Mouse (Mus musculus): ENCODE results near the gene Gm14496. TPM values are rescaled to one million over a fixed set of nuclear protein-coding genes. Genes with fewer than 3 reads are reported as not detected.
"Not testable (repeated sequence)": the region's sequence is repeated elsewhere in the genome, so short reads cannot be mapped to it uniquely, and the experiment has no call there.

Gm14496 gene
- polyA plus RNA-seq (2016; fragmentation: Nextera tagmentation; extraction: Ambion mirVana): not detected in 2 replicates

- Histone ChIP-seq H3K4me1 (no peaks in the 10 kb centered on the region), H3K9me3 (no peaks in the 10 kb centered on the region), H3K36me3 (no peaks in the 10 kb centered on the region), H3K27ac (no peak within 1 kb of the TSS), H3K4me3 (no peak within 1 kb of the TSS), H3K27me3 (ENCODE audit: insufficient read depth, poor library complexity, severe bottlenecking) (no peaks in the 10 kb centered on the region)
- 66% methylated on average over 3 of the region's 3 CpGs for WGBS
- DNase-seq (ENCODE audit: low spot score): no peak
Observed at GRCm38 (mm10) chr2:181990829-181991228, at the start of gene Gm14496. Gene Gm14496 (plus strand): TSS chr2:181991129.

- 24% methylated on average over 21 of the region's 21 CpGs for WGBS
- not testable (repeated sequence) for DNase-seq (ENCODE audit: low spot score); H3K27me3 ChIP-seq (ENCODE audit: insufficient read depth, poor library complexity, severe bottlenecking); H3K27ac ChIP-seq; H3K4me1 ChIP-seq; H3K36me3 ChIP-seq; H3K9me3 ChIP-seq
- peak overlapping the region; percentile 33 for H3K4me3 ChIP-seq
Observed at GRCm38 (mm10) chr2:181952747-181953680, 37.9 kb upstream of the Gm14496 start.

- no peaks in the 10 kb centered on the region for H3K27me3 ChIP-seq (ENCODE audit: insufficient read depth, poor library complexity, severe bottlenecking)
- 76% methylated on average over 7 of the region's 7 CpGs for WGBS
- no peaks in the 10 kb centered on the region for H3K36me3 ChIP-seq
- H3K9me3 ChIP-seq: no peaks in the 10 kb centered on the region
- H3K4me3 ChIP-seq: no peak overlapping the region
- no peaks in the 10 kb centered on the region for H3K4me1 ChIP-seq
- no peak overlapping the region for H3K27ac ChIP-seq
- no peak for DNase-seq (ENCODE audit: low spot score)
Observed at GRCm38 (mm10) chr2:181968395-181968794, 22.5 kb upstream of the Gm14496 start.

GRCm38 (mm10) chr2:181969187-181969586, 21.7 kb upstream of the Gm14496 start:
- Histone ChIP-seq H3K27ac (no peak overlapping the region), H3K36me3 (no peaks in the 10 kb centered on the region), H3K4me1 (no peaks in the 10 kb centered on the region), H3K9me3 (no peaks in the 10 kb centered on the region), H3K4me3 (no peak overlapping the region), H3K27me3 (ENCODE audit: insufficient read depth, poor library complexity, severe bottlenecking) (no peaks in the 10 kb centered on the region)
- no peak for DNase-seq (ENCODE audit: low spot score)
- 95% methylated on average over 2 of the region's 2 CpGs for WGBS

- not testable (repeated sequence) for H3K36me3 ChIP-seq; H3K27ac ChIP-seq; DNase-seq (ENCODE audit: low spot score); H3K27me3 ChIP-seq (ENCODE audit: insufficient read depth, poor library complexity, severe bottlenecking); H3K4me3 ChIP-seq; H3K4me1 ChIP-seq; H3K9me3 ChIP-seq
- WGBS: 59% methylated on average over 7 of the region's 7 CpGs
Observed at GRCm38 (mm10) chr2:181981969-181982368, 9.0 kb upstream of the Gm14496 start.

Other genes starting within 250 kb of the Gm14496 start
- gene Myt1, start 227.8 kb upstream of the Gm14496 start, polyA plus RNA-seq (2016; fragmentation: Nextera tagmentation; extraction: Ambion mirVana): 0.05 and 0.14 TPM in 2 replicates
- gene Pcmtd2, start 153.3 kb upstream of the Gm14496 start, polyA plus RNA-seq (2016; fragmentation: Nextera tagmentation; extraction: Ambion mirVana): 22.7 and 22.9 TPM in 2 replicates
- gene Polr3k, start 126.8 kb upstream of the Gm14496 start, polyA plus RNA-seq (2016; fragmentation: Nextera tagmentation; extraction: Ambion mirVana): 63.4 and 74.1 TPM in 2 replicates